Mouse (Mus musculus) liver, embryonic 15.5 days (tissue): ENCODE measurements around the gene Ccnq. TPM values are rescaled to one million over a fixed set of nuclear protein-coding genes. Genes with fewer than 3 reads are reported as not detected.

ENCODE experiments used
- ATAC-seq: fragments of 200-750 bp; cut with Nextera tagmentation; 2 replicates; pipeline ENCODE4 v1.8.0; 2017; ENCODE audit warnings: moderate number of reproducible peaks, mild to moderate bottlenecking, moderate library complexity; ENCODE audit not compliant: insufficient read depth
- H3K27ac ChIP-seq: fragments of 300-500 bp; sonication (generic); replicated peaks from 2 replicates; pipeline ENCODE4 v1.5.1; 2015; ENCODE audit warnings: mild to moderate bottlenecking, inconsistent platforms
- H3K27me3 ChIP-seq: fragments of 300-500 bp; sonication (generic); 2 replicates; pipeline ENCODE4 v1.6.1; 2015; ENCODE audit warnings: mild to moderate bottlenecking, inconsistent platforms
- H3K36me3 ChIP-seq: fragments of 300-500 bp; sonication (generic); replicated peaks from 2 replicates; pipeline ENCODE4 v1.6.1; 2015; ENCODE audit warnings: moderate library complexity, mild to moderate bottlenecking, inconsistent platforms
- H3K4me1 ChIP-seq: fragments of 300-500 bp; sonication (generic); replicated peaks from 2 replicates; pipeline ENCODE4 v1.6.1; 2015; ENCODE audit warnings: inconsistent platforms
- H3K4me2 ChIP-seq: fragments of 300-500 bp; sonication (generic); 2 replicates; pipeline ENCODE4 v1.6.1; 2015; ENCODE audit warnings: moderate library complexity, mild to moderate bottlenecking, inconsistent platforms
- H3K4me3 ChIP-seq: fragments of 300-500 bp; sonication (generic); replicated peaks from 2 replicates; pipeline ENCODE4 v1.5.1; 2015; ENCODE audit warnings: mild to moderate bottlenecking, inconsistent platforms
- H3K9ac ChIP-seq: fragments of 300-500 bp; sonication (generic); 2 replicates; pipeline ENCODE4 v1.6.1; 2015; ENCODE audit warnings: moderate library complexity, mild to moderate bottlenecking, inconsistent platforms
- H3K9me3 ChIP-seq: fragments of 300-500 bp; sonication (generic); replicated peaks from 2 replicates; pipeline ENCODE4 v1.6.1; 2016; ENCODE audit warnings: inconsistent platforms
- WGBS: fragments of 180-500 bp; shearing (Covaris S2); methylation state at CpG from one replicate; pipeline ENCODE4 v1.1.7; 2015; ENCODE audit warnings: mixed read lengths; ENCODE audit not compliant: insufficient replicate concordance; 5-methylcytosine and 5-hydroxymethylcytosine counted together
- polyA plus RNA-seq: library from polyadenylated mRNA; unstranded; fragments of >200 nt; fragmentation: Nextera tagmentation; extraction: Ambion mirVana; gene quantifications from 2 replicates; pipeline ENCODE4 v1.2.1, GENCODE M21; 2015

The Ccnq gene
- 14.8 and 16.5 TPM in 2 replicates for polyA plus RNA-seq

DNA sequence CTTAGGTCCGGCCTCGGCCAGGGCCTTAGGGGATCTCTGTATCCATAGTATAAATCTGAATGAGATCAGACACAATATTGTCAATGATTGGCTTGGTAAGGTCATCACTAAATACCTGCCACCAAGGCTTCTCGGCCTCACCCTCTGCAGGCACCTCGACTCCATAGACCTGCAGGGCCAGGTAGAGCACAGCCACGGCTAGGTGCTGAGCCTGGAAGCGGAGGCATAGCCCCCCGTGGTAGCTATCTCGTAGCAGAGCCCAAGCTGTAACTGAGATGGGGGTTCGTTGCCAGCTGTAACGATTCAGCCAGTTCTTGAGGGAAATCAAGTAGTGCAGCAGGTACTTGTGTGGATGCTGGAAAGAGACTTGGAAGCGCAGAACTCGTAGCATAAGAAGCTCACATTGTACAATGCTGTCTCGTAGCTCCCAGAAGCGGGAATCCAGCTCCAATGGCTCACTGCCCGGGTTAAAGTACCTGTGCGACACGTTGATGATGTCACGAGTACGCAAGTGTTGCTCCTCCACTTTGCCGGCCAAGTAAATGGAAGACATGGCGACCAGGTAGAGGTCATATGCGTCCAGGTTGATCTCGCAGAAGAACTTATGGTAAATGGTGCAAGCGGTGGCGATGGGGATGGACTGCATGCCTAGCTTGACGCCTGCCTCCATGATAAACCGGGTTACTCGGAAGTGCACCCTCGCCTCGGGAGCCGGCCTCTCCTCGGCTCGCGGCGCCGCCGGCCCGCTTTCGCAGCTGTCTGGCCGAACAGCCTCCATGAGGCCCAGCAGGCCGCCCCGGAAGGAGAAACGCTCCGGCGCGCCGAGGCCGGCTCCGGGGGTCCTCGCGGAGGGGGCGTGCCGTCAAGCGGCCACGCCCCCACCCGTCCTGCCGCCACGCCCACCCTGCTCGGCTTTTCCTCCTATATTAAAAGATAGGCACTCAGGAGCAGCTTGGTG lies at the start of gene Ccnq:
Ccnq (minus strand) TSS at position 845 of the 958 bp plus-strand sequence.
- Histone ChIP-seq H3K9me3 (no peaks in the 10 kb centered on the region), H3K27ac (peak within 1 kb of the TSS; percentile 80), H3K4me2 (peak within 1 kb of the TSS; percentile 83), H3K27me3 (no peaks in the 10 kb centered on the region), H3K4me1 (peaks cover 23% of the 10 kb centered on the region), H3K4me3 (peak within 1 kb of the TSS; percentile 82), H3K36me3 (peaks cover 7% of the 10 kb centered on the region; the same call in 1 of the 2 replicates), H3K9ac (peak within 1 kb of the TSS; percentile 69)
- ATAC-seq, result peak; percentile 92
- 7% methylated on average over 59 of the region's 59 CpGs for WGBS

GRCm38 (mm10) chr11:78801094-78801493 lies 49.6 kb upstream of the Ccnq start:
- H3K36me3 ChIP-seq, result no peaks in the 10 kb centered on the region
- no peak overlapping the region for H3K9ac ChIP-seq
- peak; percentile 76 for ATAC-seq
- H3K27ac ChIP-seq, result peak overlapping the region; percentile 30; the same call in 1 of the 2 replicates
- H3K9me3 ChIP-seq, result no peaks in the 10 kb centered on the region
- H3K4me1 ChIP-seq, result peaks cover 35% of the 10 kb centered on the region
- H3K27me3 ChIP-seq, result no peaks in the 10 kb centered on the region
- no peak overlapping the region for H3K4me2 ChIP-seq
- 32% methylated on average over 4 of the region's 4 CpGs for WGBS
- no peak overlapping the region for H3K4me3 ChIP-seq

- Histone ChIP-seq H3K9ac (no peak overlapping the region), H3K36me3 (no peaks in the 10 kb centered on the region), H3K27ac (no peak overlapping the region), H3K27me3 (no peaks in the 10 kb centered on the region), H3K9me3 (no peaks in the 10 kb centered on the region), H3K4me3 (no peak overlapping the region), H3K4me1 (peaks cover 31% of the 10 kb centered on the region), H3K4me2 (no peak overlapping the region)
- no peak for ATAC-seq
- WGBS, result 58% methylated on average over 10 of the region's 10 CpGs
These were observed 44.7 kb upstream of the Ccnq start for GRCm38 (mm10) chr11:78796072-78796729.

DNA sequence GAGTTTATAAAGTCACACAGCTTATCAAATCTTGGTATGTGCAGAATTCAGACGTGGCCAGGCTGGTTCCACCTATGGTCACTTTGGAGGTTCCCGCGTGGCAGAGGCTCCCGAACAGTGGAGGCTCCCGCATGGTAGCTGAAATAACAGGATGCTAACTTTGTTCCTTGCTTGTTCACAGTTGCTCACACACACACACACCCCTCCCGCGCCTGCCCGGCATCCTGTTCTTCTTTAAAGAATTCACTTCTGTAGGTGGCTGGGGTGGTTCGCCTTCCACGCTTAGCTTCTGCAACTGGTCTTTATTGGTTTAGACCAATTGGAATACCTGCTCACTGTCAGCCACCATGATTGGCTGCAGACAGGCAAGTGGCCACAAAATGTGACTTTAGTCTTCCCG lies 41.6 kb upstream of the Ccnq start:
- peak overlapping the region; percentile 54 for H3K4me2 ChIP-seq
- ATAC-seq, result no peak
- no peak overlapping the region for H3K4me3 ChIP-seq
- H3K27me3 ChIP-seq, result no peaks in the 10 kb centered on the region
- 43% methylated on average over 11 of the region's 11 CpGs for WGBS
- H3K9ac ChIP-seq, result no peak overlapping the region
- peaks cover 20% of the 10 kb centered on the region for H3K4me1 ChIP-seq
- no peaks in the 10 kb centered on the region for H3K36me3 ChIP-seq
- no peak overlapping the region for H3K27ac ChIP-seq
- no peaks in the 10 kb centered on the region for H3K9me3 ChIP-seq

DNA sequence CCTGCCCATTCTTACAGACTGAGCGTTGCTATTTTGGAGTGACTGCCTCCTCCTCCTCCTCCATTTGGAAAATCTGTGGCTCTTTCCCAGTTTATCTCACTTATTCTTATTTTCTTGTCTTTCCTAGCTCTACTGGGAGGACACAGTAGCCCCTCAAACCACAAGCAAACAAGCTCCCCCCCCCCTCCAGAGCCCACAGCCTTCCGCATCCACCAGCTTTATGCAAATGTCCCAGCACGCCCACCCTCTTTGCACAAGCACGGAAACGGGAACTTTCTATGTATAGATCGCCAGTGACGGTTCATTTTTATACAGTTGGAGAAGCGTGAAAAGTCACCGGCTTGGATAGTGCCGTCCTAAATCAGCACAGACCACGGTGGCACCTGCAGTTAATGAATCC lies 40.9 kb upstream of the Ccnq start:
- Histone ChIP-seq H3K9ac (no peak overlapping the region), H3K27me3 (no peaks in the 10 kb centered on the region), H3K36me3 (no peaks in the 10 kb centered on the region), H3K27ac (no peak overlapping the region), H3K4me1 (peaks cover 17% of the 10 kb centered on the region), H3K4me3 (peak overlapping the region; percentile 22), H3K4me2 (peak overlapping the region; percentile 54), H3K9me3 (no peaks in the 10 kb centered on the region)
- 11% methylated on average over 11 of the region's 11 CpGs for WGBS
- ATAC-seq, result no peak

DNA sequence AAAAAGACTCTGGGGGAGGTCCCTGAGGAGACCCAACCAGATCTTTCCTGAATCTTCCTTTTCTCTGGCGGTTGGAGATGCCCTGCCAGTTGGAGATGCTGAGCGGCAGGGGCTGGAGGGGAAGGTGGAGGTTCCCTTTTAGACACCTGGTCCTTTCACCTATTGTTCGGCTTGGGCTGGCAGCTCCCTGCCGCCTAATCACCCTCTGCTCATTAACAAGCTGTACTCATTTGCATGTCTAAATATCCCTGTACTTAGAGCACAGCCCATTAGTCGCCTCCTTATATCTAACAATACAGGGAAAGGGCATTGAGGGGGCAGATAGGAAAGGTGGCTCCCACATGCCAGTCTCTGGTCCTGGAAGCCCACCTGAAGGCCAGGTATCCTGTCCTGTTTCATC lies 40.5 kb upstream of the Ccnq start:
- Histone ChIP-seq H3K36me3 (no peaks in the 10 kb centered on the region), H3K27ac (no peak overlapping the region), H3K4me1 (peaks cover 17% of the 10 kb centered on the region), H3K4me2 (peak overlapping the region; percentile 54), H3K9me3 (no peaks in the 10 kb centered on the region), H3K27me3 (no peaks in the 10 kb centered on the region), H3K9ac (no peak overlapping the region), H3K4me3 (no peak overlapping the region)
- WGBS, result 45% methylated on average over 5 of the region's 5 CpGs
- no peak for ATAC-seq

DNA sequence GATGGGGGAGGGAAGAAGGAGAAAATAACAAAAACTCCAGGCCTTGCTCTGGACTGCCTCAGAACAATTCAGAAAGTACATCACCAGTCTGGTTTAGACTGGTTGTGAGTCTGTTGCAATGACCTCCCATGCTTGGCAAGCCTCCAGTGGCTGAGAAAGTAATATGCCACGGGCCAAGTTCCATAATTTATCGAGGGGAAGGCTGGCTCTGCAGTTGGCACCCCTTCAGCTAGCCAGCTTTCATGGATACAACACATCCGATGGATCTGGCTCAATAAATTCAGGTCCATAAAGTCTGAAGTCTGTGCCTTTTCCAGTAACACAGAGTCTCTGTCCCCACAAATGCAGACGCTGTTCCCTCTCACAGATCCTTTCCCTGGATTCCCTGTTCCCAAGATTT lies 40.1 kb upstream of the Ccnq start:
- H3K27ac ChIP-seq, result no peak overlapping the region
- no peaks in the 10 kb centered on the region for H3K36me3 ChIP-seq
- no peak overlapping the region for H3K9ac ChIP-seq
- no peaks in the 10 kb centered on the region for H3K9me3 ChIP-seq
- H3K4me1 ChIP-seq, result peaks cover 17% of the 10 kb centered on the region
- no peak overlapping the region for H3K4me3 ChIP-seq
- no peaks in the 10 kb centered on the region for H3K27me3 ChIP-seq
- no peak for ATAC-seq
- 51% methylated on average over 4 of the region's 4 CpGs for WGBS
- H3K4me2 ChIP-seq, result no peak overlapping the region

GRCm38 (mm10) chr11:78789370-78790060 lies 38.0 kb upstream of the Ccnq start:
- WGBS, result 66% methylated on average over 11 of the region's 11 CpGs
- H3K4me2 ChIP-seq, result no peak overlapping the region

GRCm38 (mm10) chr11:78786013-78786431 lies 34.5 kb upstream of the Ccnq start:
- ATAC-seq, result no peak
- no peaks in the 10 kb centered on the region; the same call in 1 of the 2 replicates for H3K4me1 ChIP-seq
- H3K9ac ChIP-seq, result no peak overlapping the region
- H3K4me3 ChIP-seq, result no peak overlapping the region
- H3K36me3 ChIP-seq, result no peaks in the 10 kb centered on the region
- no peaks in the 10 kb centered on the region for H3K27me3 ChIP-seq
- no peak overlapping the region for H3K4me2 ChIP-seq
- H3K27ac ChIP-seq, result no peak overlapping the region
- no peaks in the 10 kb centered on the region for H3K9me3 ChIP-seq
- WGBS, result 31% methylated on average over 7 of the region's 7 CpGs

More at GRCm38 (mm10) chr11:78789370-78790060, 38.0 kb upstream of the Ccnq start:
- no peaks in the 10 kb centered on the region for H3K36me3 ChIP-seq
- no peak overlapping the region for H3K9ac ChIP-seq
- no peak overlapping the region for H3K4me3 ChIP-seq
- H3K4me1 ChIP-seq, result peaks cover 17% of the 10 kb centered on the region
- ATAC-seq, result no peak
- no peak overlapping the region for H3K27ac ChIP-seq
- H3K27me3 ChIP-seq, result no peaks in the 10 kb centered on the region
- no peaks in the 10 kb centered on the region for H3K9me3 ChIP-seq

- no peak for ATAC-seq
- Histone ChIP-seq H3K9ac (no peak overlapping the region), H3K9me3 (no peaks in the 10 kb centered on the region), H3K36me3 (no peaks in the 10 kb centered on the region), H3K4me1 (no peaks in the 10 kb centered on the region), H3K4me2 (no peak overlapping the region), H3K27me3 (no peaks in the 10 kb centered on the region), H3K4me3 (no peak overlapping the region), H3K27ac (no peak overlapping the region)
- WGBS, result 62% methylated on average over 9 of the region's 9 CpGs
These were observed 31.3 kb upstream of the Ccnq start for GRCm38 (mm10) chr11:78782791-78783347.
